22 mouse cellular contexts compared by ENCODE assay signal in the genomic region with DNA sequence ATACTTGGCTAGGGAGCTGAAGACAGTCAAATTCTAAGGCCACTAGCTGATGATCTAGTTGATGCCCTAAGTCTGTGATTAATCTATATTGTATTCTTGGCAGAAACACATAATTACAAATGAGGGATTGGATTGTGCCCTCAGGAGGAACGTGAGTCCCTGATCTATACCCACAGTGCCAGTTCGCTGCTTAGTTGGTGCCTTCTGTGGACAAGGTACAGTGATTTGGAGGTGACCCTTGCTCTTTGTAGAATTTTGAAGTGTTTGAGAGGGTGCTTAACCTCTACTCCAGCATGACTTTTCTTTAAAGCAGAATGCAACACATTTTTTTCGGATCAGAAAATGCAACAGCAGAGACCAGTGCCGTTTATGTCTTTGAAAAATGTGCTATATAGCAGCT.
DNase-seq lines count a peak whose midpoint lies in the region; ATAC-seq and TF ChIP-seq lines count a peak whose summit lies in the region.
"Had no signal": no experiment of that assay in that cellular context is flagged by ENCODE, and none has a peak within 500 bp of the region (broad histone marks: within the 10 kb centered on the region; RNA-seq: fewer than 3 reads in every experiment).

No protein-coding gene starts in this region.

- H3K27ac ChIP-seq in kidney, embryonic 14.5 days (ENCODE audit: low read depth, low read length), result no peak overlapping the region; the same call in 1 of the 2 replicates
- peak overlapping the region; percentile 76 for H3K27ac ChIP-seq in layer of hippocampus, adult 2 months
- H3K27ac ChIP-seq: embryonic facial prominence, embryonic 10.5 days; forebrain, embryonic 13.5 days; heart, adult 2 months; heart, embryonic 15.5 days had no signal

- 65% methylated on average over 4 of the region's 4 CpGs for WGBS in kidney, embryonic 14.5 days

- no peak overlapping the region for H3K4me2 ChIP-seq in kidney, embryonic 14.5 days (replicated peaks; ENCODE audit: low read depth, low read length)
- H3K4me2 ChIP-seq: forebrain, embryonic 13.5 days; heart, embryonic 11.5 days; heart, embryonic 15.5 days had no signal

- TF ChIP-seq CTCF in layer of hippocampus, adult 2 months (conservative IDR thresholded peaks at IDR 0.05), result no peak

- no peaks in the 10 kb centered on the region for H3K9me3 ChIP-seq in kidney, embryonic 14.5 days (ENCODE audit: control insufficient read depth, low read length)
- H3K9me3 ChIP-seq: embryonic facial prominence, embryonic 10.5 days; forebrain, embryonic 13.5 days; G1E; heart, embryonic 15.5 days had no signal

- no peaks in the 10 kb centered on the region for H3K36me3 ChIP-seq in kidney, embryonic 14.5 days (ENCODE audit: control insufficient read depth, insufficient read depth, low read length)
- H3K36me3 ChIP-seq: embryonic facial prominence, embryonic 10.5 days; G1E; heart, embryonic 15.5 days had no signal

- peak; percentile 52 for DNase-seq in kidney, adult 11 months
- DNase-seq in layer of hippocampus, adult 2 months (ENCODE audit: low spot score in 2 of 2), result no peak
- DNase-seq in layer of hippocampus, postnatal 14 days (ENCODE audit: low spot score in 2 of 2), result no peak
- DNase-seq in retina, embryonic 14.5 days (ENCODE audit: low spot score), result peak; percentile 14
- DNase-seq in retina, postnatal 1 day, result no peak
- DNase-seq in ovary, postnatal 36 days (ENCODE audit: low spot score), result no peak
- DNase-seq: adrenal gland, adult 8-10 months; adrenal gland, postnatal 36 days; B cell, adult 2 months; cerebellum, adult 2 months; cerebellum, postnatal 10 days; forebrain, postnatal 0 days; gastrocnemius, postnatal 14 days; heart, adult 2 months; heart, postnatal 14 days had no signal

- H3K27me3 ChIP-seq in kidney, embryonic 14.5 days (ENCODE audit: control insufficient read depth, insufficient read depth, low read length), result no peaks in the 10 kb centered on the region
- H3K27me3 ChIP-seq: forebrain, embryonic 13.5 days; heart, embryonic 15.5 days had no signal

- H3K4me3 ChIP-seq in kidney, embryonic 14.5 days (ENCODE audit: low read length), result no peak overlapping the region
- no peak overlapping the region for H3K4me3 ChIP-seq in layer of hippocampus, adult 2 months
- H3K4me3 ChIP-seq: embryonic facial prominence, embryonic 10.5 days; forebrain, embryonic 13.5 days; heart, adult 2 months; heart, embryonic 15.5 days had no signal

- H3K9ac ChIP-seq in kidney, embryonic 14.5 days (ENCODE audit: low read depth, low read length), result no peak overlapping the region
- H3K9ac ChIP-seq: forebrain, embryonic 13.5 days; forebrain, postnatal 0 days; heart, embryonic 15.5 days had no signal

- ATAC-seq in kidney, embryonic 14.5 days (ENCODE audit: low FRiP score, low TSS enrichment), result no peak
- ATAC-seq: CD4-positive, CD25-positive, alpha-beta regulatory T cell, adult 4 months; forebrain, embryonic 13.5 days; forebrain, postnatal 0 days had no signal

- peaks cover 15% of the 10 kb centered on the region; the same call in 1 of the 2 replicates for H3K4me1 ChIP-seq in kidney, embryonic 14.5 days (ENCODE audit: control insufficient read depth, insufficient read depth, low read length)
- H3K4me1 ChIP-seq: heart, embryonic 15.5 days had no signal

Comparison
In these comparisons a context has a peak if more than half of its experiments do, and no peak if none do; other contexts are left out.
1. DNase-seq: peak in kidney, adult 11 months (single experiment) and retina, embryonic 14.5 days (single experiment); none in layer of hippocampus, adult 2 months (0 of 2), layer of hippocampus, postnatal 14 days (0 of 2), retina, postnatal 1 day (single experiment) and ovary, postnatal 36 days (single experiment).